In the genomic region with DNA sequence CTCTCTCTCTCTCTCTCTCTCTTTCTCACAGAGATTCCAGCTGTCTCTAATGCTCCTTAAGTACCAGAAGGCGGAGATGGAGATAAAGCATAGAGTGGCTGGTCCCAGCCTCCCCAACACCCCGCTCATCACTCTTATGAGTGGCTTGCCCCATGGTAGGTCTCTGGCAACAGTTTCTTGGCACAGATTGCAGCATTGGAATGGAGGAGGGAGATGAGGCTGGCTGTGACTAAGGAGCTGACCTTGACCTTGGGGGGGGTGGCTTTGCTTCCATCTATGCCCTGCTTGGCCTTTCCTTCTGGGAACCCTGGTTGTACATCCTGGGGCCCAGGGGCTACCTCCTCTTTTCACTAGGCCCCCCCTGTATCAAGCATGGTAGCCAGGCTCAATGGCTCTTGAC, we compare ENCODE assay signal across 9 mouse cellular contexts. TPM values are rescaled to one million over a fixed set of nuclear protein-coding genes. Genes with fewer than 3 reads are reported as not detected.
"Had no signal": no experiment of that assay in that cellular context is flagged by ENCODE, and none has a peak within 500 bp of the region (broad histone marks: within the 10 kb centered on the region; RNA-seq: fewer than 3 reads in every experiment).

No protein-coding gene starts in this region.

- DNase-seq: liver, postnatal 0 days; lung, adult 2 months; lung, postnatal 10 days; right cerebral cortex, postnatal 14 days; thymus, adult 2 months; thymus, postnatal 25 days; thymus, postnatal 4 days had no signal

RNA-seq across cellular contexts. Expression of a gene that starts 41.8 kb away (rescaled TPM):
- total RNA-seq: megakaryocyte progenitor cell, adult 5-6 weeks; neutrophil, adult 5-6 weeks had no signal
